Mouse (Mus musculus) heart, postnatal 0 days (tissue): ENCODE measurements at regions not wholly inside any gene's neighbourhood (a gene's known extent, or its start where the extent isn't known, plus 50 kb on each side); places are given as distances from the start of the nearest gene placed in this dataset.

Experiments used
- CTCF ChIP-seq: IDR thresholded peaks from 2 replicates; pipeline ENCODE4 v1.5.1; 2016; ENCODE audit warnings: antibody characterized with exemption, control low read depth, low read depth
- EP300 ChIP-seq: IDR thresholded peaks from 2 replicates; pipeline ENCODE4 v1.6.1; 2016; ENCODE audit warnings: antibody characterized with exemption, low read depth

GRCm38 (mm10) chr3:17786023-17786720, 162.0 kb upstream of the Cypt12 start:
- TF ChIP-seq EP300 (no peak), CTCF (no peak)
